Mouse (Mus musculus): ENCODE data around the gene Acacb.

Acacb gene

GRCm38 (mm10) chr5:114146028-114146888, at the start of gene Acacb:
TSS of gene Acacb (plus strand) at chr5:114146535.
- DNase-seq (ENCODE audit: low read depth) = no peak

- peak; percentile 93 for DNase-seq (ENCODE audit: low read depth)
Measured at GRCm38 (mm10) chr5:114099709-114100389, 46.5 kb upstream of the Acacb start.

- no peak for DNase-seq (ENCODE audit: low read depth)
Measured at GRCm38 (mm10) chr5:114100390-114101099, 45.8 kb upstream of the Acacb start.

GRCm38 (mm10) chr5:114101873-114102272, 44.5 kb upstream of the Acacb start:
- no peak for DNase-seq (ENCODE audit: low read depth)

- DNase-seq (ENCODE audit: low read depth) = no peak
Measured at GRCm38 (mm10) chr5:114102807-114103206, 43.5 kb upstream of the Acacb start.

GRCm38 (mm10) chr5:114106391-114106935, 39.9 kb upstream of the Acacb start:
- DNase-seq (ENCODE audit: low read depth) = no peak

GRCm38 (mm10) chr5:114113334-114113733, 33.0 kb upstream of the Acacb start:
- DNase-seq (ENCODE audit: low read depth) = no peak

GRCm38 (mm10) chr5:114115030-114115429, 31.3 kb upstream of the Acacb start:
- DNase-seq (ENCODE audit: low read depth) = no peak

GRCm38 (mm10) chr5:114116586-114116985, 29.7 kb upstream of the Acacb start:
- DNase-seq (ENCODE audit: low read depth) = no peak

GRCm38 (mm10) chr5:114119806-114120205, 26.5 kb upstream of the Acacb start:
- no peak for DNase-seq (ENCODE audit: low read depth)

- no peak for DNase-seq (ENCODE audit: low read depth)
Measured at GRCm38 (mm10) chr5:114126008-114126407, 20.3 kb upstream of the Acacb start.

- no peak for DNase-seq (ENCODE audit: low read depth)
Measured at GRCm38 (mm10) chr5:114126499-114127244, 19.7 kb upstream of the Acacb start.

GRCm38 (mm10) chr5:114127374-114128349, 18.7 kb upstream of the Acacb start, which contains the start of gene Alkbh2:
TSS of gene Alkbh2 (minus strand) at chr5:114128218.
- peak; percentile 94 for DNase-seq (ENCODE audit: low read depth)

GRCm38 (mm10) chr5:114129550-114130210, 16.7 kb upstream of the Acacb start:
- DNase-seq (ENCODE audit: low read depth) = no peak

- DNase-seq (ENCODE audit: low read depth) = peak; percentile 90
Measured at GRCm38 (mm10) chr5:114130211-114130605, 16.1 kb upstream of the Acacb start, which contains the start of gene Ung. TSS of gene Ung (plus strand) at chr5:114130386.

GRCm38 (mm10) chr5:114130698-114131520, 15.4 kb upstream of the Acacb start:
- peak; percentile 97 for DNase-seq (ENCODE audit: low read depth)

GRCm38 (mm10) chr5:114131521-114131840, 14.9 kb upstream of the Acacb start:
- peak; percentile 91 for DNase-seq (ENCODE audit: low read depth)

- DNase-seq (ENCODE audit: low read depth) = no peak
Measured at GRCm38 (mm10) chr5:114132841-114133240, 13.5 kb upstream of the Acacb start.

- peak; percentile 30 for DNase-seq (ENCODE audit: low read depth)
Measured at GRCm38 (mm10) chr5:114134091-114134534, 12.2 kb upstream of the Acacb start.
